Mouse (Mus musculus): ENCODE data around the gene Col25a1. TPM values are rescaled to one million over a fixed set of nuclear protein-coding genes. Genes with fewer than 3 reads are reported as not detected.

Col25a1 gene
- polyA plus RNA-seq, 1 experiment from 2014 or later: 6.9 TPM

DNA sequence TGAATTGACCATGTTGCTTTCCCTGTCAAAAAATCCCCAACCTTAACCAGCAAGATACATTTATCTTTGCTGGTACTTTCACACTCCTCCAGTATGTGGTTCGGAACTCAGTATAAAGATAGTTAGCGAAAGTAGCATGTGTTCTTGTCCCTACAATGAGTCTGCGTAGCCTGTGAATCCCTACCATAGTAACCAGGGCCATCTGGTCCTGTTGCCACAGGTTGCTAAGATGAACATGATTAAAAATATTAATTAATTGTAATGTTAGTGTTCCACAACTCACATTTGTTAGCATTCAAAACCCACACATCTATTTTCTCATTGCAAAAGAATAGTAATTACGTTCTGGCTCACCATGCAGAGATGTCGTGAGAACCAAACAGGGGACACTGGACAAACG is 434.3 kb downstream of the Col25a1 start:
- no peak overlapping the region for H3K9ac ChIP-seq (replicated peaks)
- H3K27ac ChIP-seq (replicated peaks): no peak overlapping the region
- no peak for ATAC-seq (ENCODE audit: low FRiP score)
- no peaks in the 10 kb centered on the region for H3K27me3 ChIP-seq (replicated peaks)
- no peaks in the 10 kb centered on the region for H3K36me3 ChIP-seq
- no peak overlapping the region for H3K4me3 ChIP-seq (replicated peaks)
- H3K4me2 ChIP-seq: no peak overlapping the region
- 95% methylated on average over 6 of the region's 6 CpGs for WGBS
- H3K9me3 ChIP-seq (replicated peaks): no peaks in the 10 kb centered on the region
- peaks cover 6% of the 10 kb centered on the region for H3K4me1 ChIP-seq

DNA sequence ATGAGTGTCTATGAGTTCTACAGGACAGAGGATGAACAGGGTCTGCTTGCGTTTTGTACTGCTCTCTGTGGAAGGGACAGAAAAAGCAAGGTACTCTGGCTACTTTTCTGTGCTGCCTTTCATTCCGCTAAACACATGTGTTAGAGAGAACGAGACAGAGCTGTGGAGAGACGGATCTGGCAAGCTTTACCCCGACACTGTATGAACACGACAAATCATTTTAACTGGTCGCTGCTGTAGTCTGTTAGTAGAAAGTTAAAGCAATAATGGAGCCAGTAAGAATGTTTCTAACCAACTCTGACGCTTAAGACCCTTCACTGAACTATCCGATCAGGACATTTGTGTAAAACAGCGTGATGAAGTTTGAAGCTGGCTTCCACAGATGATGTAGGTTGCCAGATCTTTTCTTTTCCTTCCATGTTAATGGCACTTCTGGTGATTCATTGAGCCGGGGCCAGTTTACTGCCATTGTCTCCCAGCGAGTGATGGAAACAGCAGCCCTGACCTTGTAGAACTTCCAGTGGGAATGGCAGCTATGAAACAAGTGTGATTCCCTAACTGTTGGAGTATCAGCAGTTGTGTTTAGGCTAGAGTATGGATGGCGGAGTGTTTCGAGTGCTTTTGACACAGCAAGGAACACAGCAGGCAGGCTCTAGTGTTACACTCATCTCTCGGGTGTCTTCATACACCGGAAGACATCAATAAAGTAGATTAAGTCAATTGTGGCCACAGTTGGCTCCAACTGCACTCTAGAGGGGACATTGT is 437.2 kb downstream of the Col25a1 start:
- H3K27me3 ChIP-seq (replicated peaks): no peaks in the 10 kb centered on the region
- H3K4me1 ChIP-seq: peaks cover 6% of the 10 kb centered on the region
- 57% methylated on average over 16 of the region's 16 CpGs for WGBS
- ATAC-seq (ENCODE audit: low FRiP score): no peak
- no peak overlapping the region for H3K9ac ChIP-seq (replicated peaks)
- H3K4me3 ChIP-seq (replicated peaks): no peak overlapping the region
- H3K36me3 ChIP-seq: no peaks in the 10 kb centered on the region
- no peaks in the 10 kb centered on the region for H3K9me3 ChIP-seq (replicated peaks)
- no peak overlapping the region for H3K4me2 ChIP-seq
- H3K27ac ChIP-seq (replicated peaks): no peak overlapping the region

DNA sequence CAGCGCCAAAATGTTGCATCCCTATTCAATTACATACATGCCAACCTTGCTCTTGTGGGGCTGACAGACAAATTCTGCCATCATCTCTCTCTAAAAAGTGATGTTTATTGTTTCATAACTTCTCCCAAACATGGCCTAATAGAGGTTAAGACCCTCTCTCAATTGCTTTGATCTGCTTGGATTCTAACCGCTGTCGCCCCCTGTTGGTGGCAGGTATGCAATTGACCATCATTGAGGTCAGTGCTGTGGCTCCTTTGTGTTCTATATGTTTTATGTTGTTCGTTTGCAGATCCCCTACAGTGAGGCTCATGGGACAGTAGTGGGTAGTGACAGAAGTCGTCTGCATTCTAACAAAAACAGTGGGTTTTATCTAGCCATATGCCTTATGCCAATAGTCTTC is 441.9 kb downstream of the Col25a1 start:
- Histone ChIP-seq H3K27ac (replicated peaks) (no peak overlapping the region), H3K36me3 (no peaks in the 10 kb centered on the region), H3K9ac (replicated peaks) (no peak overlapping the region), H3K4me1 (peaks cover 6% of the 10 kb centered on the region), H3K4me2 (no peak overlapping the region), H3K4me3 (replicated peaks) (no peak overlapping the region), H3K9me3 (replicated peaks) (no peaks in the 10 kb centered on the region), H3K27me3 (replicated peaks) (no peaks in the 10 kb centered on the region)
- ATAC-seq (ENCODE audit: low FRiP score): no peak
- 67% methylated on average over 5 of the region's 5 CpGs for WGBS

DNA sequence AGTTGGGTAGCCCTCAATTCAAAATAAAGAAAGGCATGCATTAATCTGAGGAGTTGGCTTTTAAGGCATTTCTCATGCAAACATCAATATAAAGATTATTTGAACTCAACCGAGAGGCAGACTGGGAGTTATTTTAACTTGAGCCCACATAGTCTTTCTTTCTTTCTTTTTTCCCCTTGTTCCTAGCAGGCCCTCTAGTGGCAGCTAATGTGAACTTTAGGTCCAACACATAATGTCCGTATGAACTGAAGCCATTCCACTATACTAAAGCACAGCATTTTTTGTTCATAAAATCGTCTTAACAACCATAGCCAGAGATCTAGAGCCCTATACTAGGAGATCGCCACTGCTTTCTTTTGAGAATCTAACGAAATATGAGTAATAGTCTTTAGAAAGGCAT is 443.4 kb downstream of the Col25a1 start:
- no peak overlapping the region for H3K4me2 ChIP-seq
- H3K4me3 ChIP-seq (replicated peaks): no peak overlapping the region
- H3K4me1 ChIP-seq: no peaks in the 10 kb centered on the region
- WGBS: 19% methylated on average over 5 of the region's 5 CpGs
- H3K36me3 ChIP-seq: no peaks in the 10 kb centered on the region
- H3K9me3 ChIP-seq (replicated peaks): no peaks in the 10 kb centered on the region
- no peak for ATAC-seq (ENCODE audit: low FRiP score)
- no peak overlapping the region for H3K27ac ChIP-seq (replicated peaks)
- H3K27me3 ChIP-seq (replicated peaks): no peaks in the 10 kb centered on the region
- no peak overlapping the region for H3K9ac ChIP-seq (replicated peaks)

DNA sequence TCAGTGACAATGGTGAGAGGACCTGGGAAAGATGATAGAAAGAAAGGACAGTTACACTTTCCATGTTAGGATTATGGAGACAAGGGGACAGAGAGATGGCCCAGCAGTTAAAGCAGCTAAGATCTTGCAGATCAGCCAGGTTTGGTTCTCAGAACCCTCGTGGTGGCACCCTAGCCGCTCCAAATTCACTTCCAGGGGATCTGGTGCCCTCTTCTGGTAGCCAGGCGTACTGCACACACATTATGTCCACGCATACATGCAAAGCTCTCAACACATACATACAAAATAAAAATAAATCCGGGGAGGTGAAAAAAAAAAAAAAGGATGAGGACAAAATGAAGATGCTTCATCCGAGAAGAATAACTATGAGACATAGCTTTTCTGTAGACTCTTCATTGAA is 445.4 kb downstream of the Col25a1 start:
- no peaks in the 10 kb centered on the region for H3K9me3 ChIP-seq (replicated peaks)
- H3K27me3 ChIP-seq (replicated peaks): no peaks in the 10 kb centered on the region
- no peak overlapping the region for H3K4me3 ChIP-seq (replicated peaks)
- H3K9ac ChIP-seq (replicated peaks): no peak overlapping the region
- no peaks in the 10 kb centered on the region for H3K4me1 ChIP-seq
- H3K27ac ChIP-seq (replicated peaks): no peak overlapping the region
- WGBS: 60% methylated on average over 6 of the region's 6 CpGs
- no peak for ATAC-seq (ENCODE audit: low FRiP score)
- no peaks in the 10 kb centered on the region for H3K36me3 ChIP-seq
- H3K4me2 ChIP-seq: no peak overlapping the region

DNA sequence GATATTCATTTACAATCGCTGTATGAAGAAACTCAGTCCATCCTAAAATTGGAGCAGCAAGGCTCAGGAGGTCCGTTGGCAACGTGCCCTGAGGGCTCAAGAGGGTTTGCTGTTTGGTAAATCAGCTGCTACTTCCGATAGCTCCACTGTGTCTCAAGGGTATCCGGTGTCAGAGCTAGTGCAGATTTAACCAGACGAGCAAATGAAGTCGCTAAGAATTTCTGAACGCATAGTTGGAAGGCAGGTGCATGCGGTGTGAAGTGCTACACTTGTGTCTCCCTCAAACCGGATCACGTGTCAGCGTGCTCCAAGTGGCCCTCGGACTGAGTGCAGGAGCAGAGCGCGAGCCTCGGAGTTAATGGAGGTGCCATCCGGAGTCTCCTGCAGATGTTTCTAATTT is 448.2 kb downstream of the Col25a1 start:
- WGBS: 72% methylated on average over 17 of the region's 17 CpGs
- no peak overlapping the region for H3K4me3 ChIP-seq (replicated peaks)

DNA sequence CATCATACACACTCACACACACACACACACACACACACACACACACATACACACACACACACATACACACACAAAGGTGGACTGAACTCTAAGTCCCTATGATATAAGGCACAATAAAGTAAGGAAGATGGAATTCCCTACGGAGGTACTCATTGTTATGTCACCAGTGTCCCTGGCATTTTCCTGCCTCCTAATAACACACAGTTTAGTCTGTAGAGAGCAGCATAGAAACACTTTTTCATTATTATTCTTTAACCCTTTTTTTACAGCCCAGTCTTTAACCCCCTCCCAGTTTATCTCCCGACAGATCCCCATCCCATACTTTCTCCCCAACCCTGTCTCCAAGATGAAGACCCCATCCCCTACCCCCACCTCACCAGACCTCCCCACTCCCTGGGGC is 450.3 kb downstream of the Col25a1 start:
- 76% methylated on average over 2 of the region's 2 CpGs for WGBS
- no peaks in the 10 kb centered on the region for H3K4me1 ChIP-seq
- H3K4me2 ChIP-seq: no peak overlapping the region
- H3K4me3 ChIP-seq (replicated peaks): no peak overlapping the region
- H3K9me3 ChIP-seq (replicated peaks): no peaks in the 10 kb centered on the region
- H3K27me3 ChIP-seq (replicated peaks): no peaks in the 10 kb centered on the region
- H3K27ac ChIP-seq (replicated peaks): no peak overlapping the region
- no peak for ATAC-seq (ENCODE audit: low FRiP score)
- no peaks in the 10 kb centered on the region for H3K36me3 ChIP-seq
- H3K9ac ChIP-seq (replicated peaks): no peak overlapping the region

More for the DNA sequence above, 448.2 kb downstream of the Col25a1 start:
- no peaks in the 10 kb centered on the region for H3K27me3 ChIP-seq (replicated peaks)
- H3K27ac ChIP-seq (replicated peaks): no peak overlapping the region
- no peak overlapping the region for H3K4me2 ChIP-seq
- H3K9me3 ChIP-seq (replicated peaks): no peaks in the 10 kb centered on the region
- no peak for ATAC-seq (ENCODE audit: low FRiP score)
- H3K36me3 ChIP-seq: no peaks in the 10 kb centered on the region
- H3K4me1 ChIP-seq: no peaks in the 10 kb centered on the region
- H3K9ac ChIP-seq (replicated peaks): no peak overlapping the region

DNA sequence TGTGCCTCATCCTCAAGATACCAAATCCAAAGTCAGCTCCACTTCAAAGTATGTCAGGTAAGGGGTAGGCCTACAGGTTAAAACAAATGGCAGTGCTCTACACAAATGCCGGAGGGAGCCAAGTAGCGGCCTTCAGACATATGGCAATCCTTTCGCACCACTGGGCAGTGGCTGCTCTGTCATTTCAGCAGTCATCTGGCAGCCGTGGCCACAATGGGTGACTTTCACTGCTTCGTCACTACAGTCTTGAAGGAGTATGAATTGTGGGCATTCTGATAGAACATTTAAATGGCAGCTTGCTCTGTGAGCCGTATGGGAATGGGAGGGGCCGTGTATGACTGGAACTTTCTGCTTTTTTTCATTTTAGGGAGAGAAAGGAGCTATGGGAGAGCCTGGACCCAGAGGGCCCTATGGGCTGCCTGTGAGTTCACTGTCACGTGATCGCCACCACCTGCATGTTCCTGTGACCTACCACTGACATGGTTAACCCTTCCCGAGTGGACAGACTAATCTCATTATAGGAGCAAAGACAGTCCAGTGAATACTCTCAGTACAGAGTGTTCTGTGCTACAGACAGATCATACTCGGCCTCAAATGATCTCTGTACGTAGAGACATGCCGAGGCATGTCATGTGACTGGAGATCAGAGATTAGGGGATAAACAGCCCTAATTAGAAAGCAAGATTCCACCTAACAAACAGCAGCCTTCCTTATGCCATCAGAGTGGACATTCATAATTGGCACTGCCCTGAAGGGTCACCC is 451.8 kb downstream of the Col25a1 start:
- WGBS: 84% methylated on average over 13 of the region's 13 CpGs
- Histone ChIP-seq H3K4me2 (no peak overlapping the region), H3K4me1 (no peaks in the 10 kb centered on the region), H3K4me3 (replicated peaks) (no peak overlapping the region), H3K27ac (replicated peaks) (no peak overlapping the region), H3K9me3 (replicated peaks) (no peaks in the 10 kb centered on the region), H3K27me3 (replicated peaks) (no peaks in the 10 kb centered on the region), H3K9ac (replicated peaks) (no peak overlapping the region), H3K36me3 (no peaks in the 10 kb centered on the region)
- ATAC-seq (ENCODE audit: low FRiP score): no peak

DNA sequence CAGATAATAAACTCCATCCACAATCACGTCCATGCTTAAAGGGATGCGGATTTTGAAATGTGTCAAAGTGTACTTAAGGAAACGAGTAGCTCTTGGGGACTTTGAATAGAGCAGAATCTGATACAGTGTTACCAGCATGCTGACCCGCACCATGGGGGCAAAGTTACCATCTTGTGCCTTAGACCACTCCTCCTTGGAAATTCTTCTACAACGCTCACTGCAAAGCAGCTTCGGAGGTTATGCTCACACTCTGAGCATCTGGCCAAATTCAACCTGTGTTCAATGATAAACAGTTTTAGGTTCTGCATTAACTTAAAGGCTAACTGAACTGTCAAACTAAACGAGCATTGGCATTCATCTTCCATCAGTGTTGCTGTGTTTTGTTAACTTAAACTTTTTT is 452.7 kb downstream of the Col25a1 start:
- no peak overlapping the region for H3K9ac ChIP-seq (replicated peaks)
- WGBS: 90% methylated on average over 7 of the region's 7 CpGs
- no peak overlapping the region for H3K4me3 ChIP-seq (replicated peaks)
- H3K4me2 ChIP-seq: no peak overlapping the region
- no peak for ATAC-seq (ENCODE audit: low FRiP score)
- no peaks in the 10 kb centered on the region for H3K36me3 ChIP-seq
- H3K27ac ChIP-seq (replicated peaks): no peak overlapping the region
- H3K27me3 ChIP-seq (replicated peaks): no peaks in the 10 kb centered on the region
- H3K9me3 ChIP-seq (replicated peaks): no peaks in the 10 kb centered on the region
- H3K4me1 ChIP-seq: no peaks in the 10 kb centered on the region

DNA sequence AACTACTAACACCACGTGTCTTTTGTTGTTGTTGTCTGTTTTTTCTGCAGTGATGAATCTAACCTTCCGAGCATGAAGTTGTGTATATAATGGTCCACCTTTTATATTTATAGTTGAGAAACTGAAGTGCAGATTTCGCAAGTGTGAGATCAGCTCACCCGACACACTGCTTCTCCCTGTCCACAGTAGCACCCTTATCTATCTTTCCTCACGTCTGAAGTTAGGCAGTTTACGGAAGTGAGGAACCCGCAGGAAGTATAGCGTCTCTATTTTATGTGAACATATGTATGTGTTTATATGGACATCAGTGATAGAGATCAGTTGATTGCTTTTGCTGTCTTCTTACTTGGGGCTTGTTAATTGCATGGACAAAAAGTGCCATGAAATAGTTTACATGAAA is 463.7 kb downstream of the Col25a1 start:
- Histone ChIP-seq H3K36me3 (no peaks in the 10 kb centered on the region), H3K4me3 (replicated peaks) (no peak overlapping the region), H3K9ac (replicated peaks) (no peak overlapping the region), H3K9me3 (replicated peaks) (no peaks in the 10 kb centered on the region), H3K4me1 (no peaks in the 10 kb centered on the region), H3K4me2 (no peak overlapping the region), H3K27ac (replicated peaks) (no peak overlapping the region), H3K27me3 (replicated peaks) (no peaks in the 10 kb centered on the region)
- ATAC-seq (ENCODE audit: low FRiP score): no peak
- 93% methylated on average over 8 of the region's 8 CpGs for WGBS

DNA sequence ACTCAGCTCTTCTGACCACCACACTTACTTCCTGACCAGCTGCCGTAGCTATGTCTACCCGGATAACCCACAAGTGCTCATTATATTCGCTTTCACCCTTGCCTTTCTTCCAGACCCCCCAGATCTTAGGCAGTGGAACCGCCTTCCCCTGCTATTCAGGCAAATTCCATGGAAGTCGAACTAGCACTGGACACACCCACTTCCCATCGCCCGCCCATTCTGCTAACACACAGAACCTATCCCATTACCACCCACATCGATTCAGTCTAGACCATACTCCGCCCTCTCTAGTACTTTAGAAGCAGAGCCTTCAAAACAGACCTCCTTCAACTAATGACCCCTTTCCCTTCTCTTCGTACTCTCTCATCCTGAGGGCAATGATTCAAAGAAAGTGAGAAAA is 470.2 kb downstream of the Col25a1 start:
- H3K9me3 ChIP-seq (replicated peaks): no peaks in the 10 kb centered on the region
- 82% methylated on average over 10 of the region's 10 CpGs for WGBS
- H3K4me3 ChIP-seq (replicated peaks): no peak overlapping the region
- no peak overlapping the region for H3K4me2 ChIP-seq
- no peak overlapping the region for H3K27ac ChIP-seq (replicated peaks)
- H3K9ac ChIP-seq (replicated peaks): no peak overlapping the region
- no peaks in the 10 kb centered on the region for H3K4me1 ChIP-seq
- H3K36me3 ChIP-seq: no peaks in the 10 kb centered on the region
- H3K27me3 ChIP-seq (replicated peaks): no peaks in the 10 kb centered on the region
- no peak for ATAC-seq (ENCODE audit: low FRiP score)

DNA sequence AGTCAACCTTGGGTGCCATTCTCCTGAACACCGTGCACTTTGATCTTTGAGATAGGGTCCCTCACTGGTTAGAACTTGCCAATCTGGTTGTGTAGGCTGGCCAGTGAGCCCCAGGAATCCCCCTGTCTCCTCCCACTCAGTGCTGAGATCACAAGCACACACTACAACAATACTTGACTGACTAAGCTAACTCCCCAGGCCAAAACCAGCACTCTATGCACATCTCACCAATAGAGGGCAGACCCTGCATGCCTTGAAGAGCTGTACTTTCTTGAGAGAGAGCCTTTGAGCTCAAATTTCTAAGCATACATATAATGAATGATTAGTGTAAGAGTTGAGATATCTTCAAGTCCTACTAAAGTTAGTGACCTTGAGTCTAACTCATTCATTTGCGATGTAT is 476.6 kb downstream of the Col25a1 start:
- WGBS: 79% methylated on average over 2 of the region's 2 CpGs
- H3K36me3 ChIP-seq: no peaks in the 10 kb centered on the region
- ATAC-seq (ENCODE audit: low FRiP score): no peak

More for the DNA sequence above, 476.6 kb downstream of the Col25a1 start:
- H3K4me1 ChIP-seq: no peaks in the 10 kb centered on the region
- no peak overlapping the region for H3K9ac ChIP-seq (replicated peaks)
- no peak overlapping the region for H3K4me3 ChIP-seq (replicated peaks)
- H3K27ac ChIP-seq (replicated peaks): no peak overlapping the region
- no peaks in the 10 kb centered on the region for H3K27me3 ChIP-seq (replicated peaks)
- H3K4me2 ChIP-seq: no peak overlapping the region
- no peaks in the 10 kb centered on the region for H3K9me3 ChIP-seq (replicated peaks)

Data from neural tube, embryonic 15.5 days (tissue).